Mouse (Mus musculus): ENCODE measurements around the gene Mterf1a. TPM values are rescaled to one million over a fixed set of nuclear protein-coding genes. Genes with fewer than 3 reads are reported as not detected.
"Not testable (repeated sequence)": the region's sequence is repeated elsewhere in the genome, so short reads cannot be mapped to it uniquely, and the experiment has no call there.

Gene Mterf1a
- total RNA-seq, 1 experiment = 8.4 TPM

DNA sequence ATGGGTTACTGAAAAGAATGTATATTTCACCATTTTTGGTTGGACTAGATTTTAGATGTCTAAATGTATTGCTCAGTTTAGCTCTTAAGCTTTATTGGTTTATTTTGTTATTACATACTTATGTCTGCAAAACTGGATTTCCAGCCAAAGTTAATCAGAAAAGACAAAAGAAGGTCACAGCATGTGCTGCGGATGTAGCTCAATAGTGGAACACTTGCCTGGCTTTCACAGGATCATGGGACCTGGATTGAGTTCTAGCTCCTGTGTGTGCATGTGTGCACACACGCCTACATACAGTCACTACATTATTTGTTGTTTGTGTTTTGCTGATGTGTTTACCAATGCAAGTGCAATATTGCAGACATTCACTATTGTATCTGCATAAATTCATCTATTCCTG is 28.6 kb upstream of the Mterf1a start:
- Histone ChIP-seq H3K9me3 (ENCODE audit: control insufficient read depth, insufficient read depth, low read depth, low read length) (no peaks in the 10 kb centered on the region), H3K4me1 (ENCODE audit: control insufficient read depth in 2 of 2, insufficient read depth in 2 of 2, low read length in 2 of 2, poor library complexity in 1 of 2) (no peaks in the 10 kb centered on the region), H3K36me3 (ENCODE audit: control insufficient read depth, insufficient read depth, low read length, poor library complexity, severe bottlenecking) (no peaks in the 10 kb centered on the region), H3K9ac (ENCODE audit: insufficient read depth, low read depth, low read length, poor library complexity, severe bottlenecking) (no peak overlapping the region), H3K4me3 (ENCODE audit: insufficient read depth in 1 of 2, low read depth in 1 of 2, low read length in 2 of 2, poor library complexity in 1 of 2, severe bottlenecking in 1 of 2) (no peak overlapping the region), H3K27ac (ENCODE audit: insufficient read depth, low read depth, low read length, poor library complexity, severe bottlenecking) (no peak overlapping the region)
- no peak for TF ChIP-seq HCFC1 (IDR thresholded peaks at IDR 0.05; ENCODE audit: borderline replicate concordance, insufficient read depth, low read length)
- in situ Hi-C loops (cut with MboI; ENCODE audit: low sequenced_read_pairs in 2 of 2, unreplicated experiment in 2 of 2) = no loop called here
- no peak for DNase-seq (ENCODE audit: low read depth, low spot score)

- H3K36me3 ChIP-seq (ENCODE audit: control insufficient read depth, insufficient read depth, low read length, poor library complexity, severe bottlenecking) = no peaks in the 10 kb centered on the region
- no peak overlapping the region for H3K27ac ChIP-seq (ENCODE audit: insufficient read depth, low read depth, low read length, poor library complexity, severe bottlenecking)
- H3K4me3 ChIP-seq (ENCODE audit: insufficient read depth in 1 of 2, low read depth in 1 of 2, low read length in 2 of 2, poor library complexity in 1 of 2, severe bottlenecking in 1 of 2) = no peak overlapping the region
- H3K9me3 ChIP-seq (ENCODE audit: control insufficient read depth, insufficient read depth, low read depth, low read length) = no peaks in the 10 kb centered on the region
- H3K4me1 ChIP-seq (ENCODE audit: control insufficient read depth in 2 of 2, insufficient read depth in 2 of 2, low read length in 2 of 2, poor library complexity in 1 of 2) = no peaks in the 10 kb centered on the region
- no peak for DNase-seq (ENCODE audit: low read depth, low spot score)
- H3K9ac ChIP-seq (ENCODE audit: insufficient read depth, low read depth, low read length, poor library complexity, severe bottlenecking) = no peak overlapping the region
- in situ Hi-C loops (cut with MboI; ENCODE audit: low sequenced_read_pairs in 2 of 2, unreplicated experiment in 2 of 2) = no loop called here
- TF ChIP-seq ZNF384 (IDR thresholded peaks at IDR 0.05; ENCODE audit: low read depth, low read length) (no peak), MAFK (IDR thresholded peaks at IDR 0.05; ENCODE audit: insufficient read depth, low read depth, low read length) (no peak), HCFC1 (IDR thresholded peaks at IDR 0.05; ENCODE audit: borderline replicate concordance, insufficient read depth, low read length) (no peak), CHD2 (IDR thresholded peaks at IDR 0.05; ENCODE audit: low read depth, low read length) (no peak), ZC3H11A (IDR thresholded peaks at IDR 0.05; ENCODE audit: borderline replicate concordance, low read depth, low read length) (no peak)
Measured at GRCm38 (mm10) chr5:3905471-3905870, 11.7 kb upstream of the Mterf1a start.

DNA sequence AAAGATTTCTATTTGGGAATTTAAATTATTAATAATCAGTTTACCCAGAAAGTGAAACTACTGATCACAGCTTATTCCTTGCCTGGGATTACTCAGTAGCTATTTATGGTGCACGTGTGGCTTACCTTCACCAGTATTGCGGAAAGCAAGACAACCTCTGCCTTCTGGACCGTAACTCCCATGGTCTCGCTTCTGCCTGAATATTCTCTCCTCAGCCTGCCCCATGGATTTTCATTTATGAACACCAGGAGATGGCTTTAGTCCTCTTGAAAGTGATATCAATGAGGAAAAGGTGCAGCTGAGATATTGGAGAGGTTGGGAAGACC is 524 bp upstream of the Mterf1a start:
- H3K9ac ChIP-seq (ENCODE audit: insufficient read depth, low read depth, low read length, poor library complexity, severe bottlenecking); H3K9me3 ChIP-seq (ENCODE audit: control insufficient read depth, insufficient read depth, low read depth, low read length); H3K4me3 ChIP-seq (ENCODE audit: insufficient read depth in 1 of 2, low read depth in 1 of 2, low read length in 2 of 2, poor library complexity in 1 of 2, severe bottlenecking in 1 of 2); H3K27ac ChIP-seq (ENCODE audit: insufficient read depth, low read depth, low read length, poor library complexity, severe bottlenecking); H3K4me1 ChIP-seq (ENCODE audit: control insufficient read depth in 2 of 2, insufficient read depth in 2 of 2, low read length in 2 of 2, poor library complexity in 1 of 2); DNase-seq (ENCODE audit: low read depth, low spot score); in situ Hi-C loops (cut with MboI; ENCODE audit: low sequenced_read_pairs in 2 of 2, unreplicated experiment in 2 of 2); H3K36me3 ChIP-seq (ENCODE audit: control insufficient read depth, insufficient read depth, low read length, poor library complexity, severe bottlenecking): not testable (repeated sequence)

- TF ChIP-seq MAFK (IDR thresholded peaks at IDR 0.05; ENCODE audit: insufficient read depth, low read depth, low read length) (no peak), CHD2 (IDR thresholded peaks at IDR 0.05; ENCODE audit: low read depth, low read length) (no peak), ZC3H11A (IDR thresholded peaks at IDR 0.05; ENCODE audit: borderline replicate concordance, low read depth, low read length) (no peak), HCFC1 (IDR thresholded peaks at IDR 0.05; ENCODE audit: borderline replicate concordance, insufficient read depth, low read length) (no peak)
- Histone ChIP-seq H3K4me1 (ENCODE audit: control insufficient read depth in 2 of 2, insufficient read depth in 2 of 2, low read length in 2 of 2, poor library complexity in 1 of 2) (no peaks in the 10 kb centered on the region), H3K9me3 (ENCODE audit: control insufficient read depth, insufficient read depth, low read depth, low read length) (no peaks in the 10 kb centered on the region), H3K9ac (ENCODE audit: insufficient read depth, low read depth, low read length, poor library complexity, severe bottlenecking) (no peak overlapping the region), H3K27ac (ENCODE audit: insufficient read depth, low read depth, low read length, poor library complexity, severe bottlenecking) (no peak overlapping the region), H3K4me3 (ENCODE audit: insufficient read depth in 1 of 2, low read depth in 1 of 2, low read length in 2 of 2, poor library complexity in 1 of 2, severe bottlenecking in 1 of 2) (no peak overlapping the region), H3K36me3 (ENCODE audit: control insufficient read depth, insufficient read depth, low read length, poor library complexity, severe bottlenecking) (no peaks in the 10 kb centered on the region; the same call in 1 of the 2 replicates)
- DNase-seq (ENCODE audit: low read depth, low spot score) = no peak
- in situ Hi-C loops (cut with MboI; ENCODE audit: low sequenced_read_pairs in 2 of 2, unreplicated experiment in 2 of 2) = no loop called here
Measured at GRCm38 (mm10) chr5:3889201-3889600, 4.5 kb downstream of the Mterf1a start.

- H3K9ac ChIP-seq (ENCODE audit: insufficient read depth, low read depth, low read length, poor library complexity, severe bottlenecking); in situ Hi-C loops (cut with MboI; ENCODE audit: low sequenced_read_pairs in 2 of 2, unreplicated experiment in 2 of 2); DNase-seq (ENCODE audit: low read depth, low spot score); H3K4me3 ChIP-seq (ENCODE audit: insufficient read depth in 1 of 2, low read depth in 1 of 2, low read length in 2 of 2, poor library complexity in 1 of 2, severe bottlenecking in 1 of 2); H3K27ac ChIP-seq (ENCODE audit: insufficient read depth, low read depth, low read length, poor library complexity, severe bottlenecking); H3K9me3 ChIP-seq (ENCODE audit: control insufficient read depth, insufficient read depth, low read depth, low read length); H3K4me1 ChIP-seq (ENCODE audit: control insufficient read depth in 2 of 2, insufficient read depth in 2 of 2, low read length in 2 of 2, poor library complexity in 1 of 2); H3K36me3 ChIP-seq (ENCODE audit: control insufficient read depth, insufficient read depth, low read length, poor library complexity, severe bottlenecking): not testable (repeated sequence)
Measured at GRCm38 (mm10) chr5:3886862-3887261, 6.9 kb downstream of the Mterf1a start.
